Mouse (Mus musculus) activated CD4-positive, CD25-positive, alpha-beta regulatory T cell (primary cell): Measurements from ENCODE around the gene Fpr1. TPM values are rescaled to one million over a fixed set of nuclear protein-coding genes. Genes with fewer than 3 reads are reported as not detected.

Experiments
- polyA plus RNA-seq, 2 experiments: library from polyadenylated mRNA; unstranded; fragments of 100-300 nt; shearing (Covaris generic); gene quantifications; one replicate each; pipeline ENCODE4 v1.2.1; 2017

Fpr1 gene
- polyA plus RNA-seq = under 1 TPM; 0.60 to 0.80 TPM

GRCm38 (mm10) chr17:17883840-17884239 is at the start of gene Fpr1:
Fpr1 (minus strand) TSS chr17:17883940.

GRCm38 (mm10) chr17:17887774-17888248 is 4.1 kb upstream of the Fpr1 start, which contains the start of the genes Fpr2 and Fpr3:
Fpr2 (plus strand) TSS chr17:17887824.
Fpr3 (plus strand) TSS chr17:17887852.

GRCm38 (mm10) chr17:17855064-17855838 is 28.5 kb downstream of the Fpr1 start, which contains the start of gene Has1:
Has1 (minus strand) TSS chr17:17855205.

GRCm38 (mm10) chr17:17826751-17827657 is 56.7 kb downstream of the Fpr1 start, which contains the start of gene Spaca6:
Spaca6 (plus strand) TSS chr17:17827158.

Other genes starting within 250 kb of the Fpr1 start
- under 1 TPM in 1 of 2 experiments, not detected in 1; 0.15 TPM for gene Vmn2r90, start 180.2 kb downstream of the Fpr1 start, polyA plus RNA-seq
- 1 to 10 TPM; 1.4 to 6.2 TPM for gene Spaca6, start 56.8 kb downstream of the Fpr1 start, polyA plus RNA-seq
- gene Has1, start 28.7 kb downstream of the Fpr1 start, polyA plus RNA-seq = not detected
- gene Fpr2, start 3.9 kb upstream of the Fpr1 start, polyA plus RNA-seq = under 1 TPM in 1 of 2 experiments, not detected in 1; 0.97 TPM
- gene Fpr3, start 3.9 kb upstream of the Fpr1 start, polyA plus RNA-seq = not detected
- gene Fpr-rs4, start 137.8 kb upstream of the Fpr1 start, polyA plus RNA-seq = not detected
- under 1 TPM; 0.06 to 0.12 TPM for gene Vmn2r124, start 165.5 kb upstream of the Fpr1 start, polyA plus RNA-seq
- under 1 TPM in 1 of 2 experiments, not detected in 1; 0.09 TPM for gene Vmn2r91, start 201.1 kb upstream of the Fpr1 start, polyA plus RNA-seq